Mouse (Mus musculus): Measurements from ENCODE around the gene Dnah1. TPM values are rescaled to one million over a fixed set of nuclear protein-coding genes. Genes with fewer than 3 reads are reported as not detected.

Dnah1 gene
- total and polyA plus RNA-seq, 3 experiments, result 0.04 to 0.11 TPM; not detected in 1

DNA sequence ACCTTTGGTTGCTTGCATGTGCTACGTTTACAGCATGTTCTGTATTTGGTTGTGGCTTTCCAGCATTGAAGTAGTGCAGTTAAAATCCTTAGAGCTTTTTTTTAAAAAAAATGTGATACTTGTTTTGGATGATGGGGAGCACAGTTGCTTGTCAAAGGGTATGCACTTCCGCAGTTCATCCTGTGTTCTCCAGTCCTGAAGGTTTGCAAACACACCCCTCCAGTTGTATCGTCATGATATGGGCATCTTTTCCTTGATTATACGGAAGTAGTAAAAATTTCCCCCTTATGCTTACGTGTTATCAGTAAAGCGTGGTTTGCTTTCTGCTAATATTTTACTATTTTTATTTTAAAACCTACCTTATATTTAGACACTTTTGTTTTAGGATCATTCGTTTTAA, 13.7 kb upstream of the Dnah1 start (continued):
- TF ChIP-seq KAT2A (conservative IDR thresholded peaks at IDR 0.05; ENCODE audit: low read depth, low read length), result 0 out of 2 replicates have a peak, but pooled peaks have one; percentile 39
- peak; percentile 94; the same call in 1 of the 2 replicates for TF ChIP-seq CHD1 (IDR thresholded peaks at IDR 0.05; ENCODE audit: low read depth, low read length)

- H3K27ac ChIP-seq (ENCODE audit: control insufficient read depth, low read depth, low read length), result peak within 1 kb of the TSS; percentile 55
- peaks cover 2 to 5% of the 10 kb centered on the region in 2 experiments; a peak in 1 of 4 replicates for H3K4me1 ChIP-seq (ENCODE audit: control insufficient read depth in 1 of 2, insufficient read depth in 2 of 2, low read length in 2 of 2)
- H3K9me3 ChIP-seq (replicated peaks; ENCODE audit: insufficient read depth, low read length), result no peaks in the 10 kb centered on the region
- H3K27me3 ChIP-seq (ENCODE audit: control insufficient read depth in 1 of 2, insufficient read depth in 2 of 2, low read length in 2 of 2), result no peaks in the 10 kb centered on the region
- peaks cover 18% of the 10 kb centered on the region for H3K79me2 ChIP-seq (ENCODE audit: control insufficient read depth, insufficient read depth, low read length, poor library complexity)
- H3K9ac ChIP-seq (ENCODE audit: control insufficient read depth, low read depth, low read length, poor library complexity, severe bottlenecking), result peak within 1 kb of the TSS; percentile 84
- peak; percentile 98 for DNase-seq (ENCODE audit: low read depth, low spot score)
- H3K4me3 ChIP-seq (ENCODE audit: control insufficient read depth in 1 of 2, insufficient read depth in 1 of 2, low read depth in 2 of 2, low read length in 2 of 2), result peak within 1 kb of the TSS; percentile 74 to 88
- H3K36me3 ChIP-seq (ENCODE audit: control insufficient read depth in 1 of 2, insufficient read depth in 2 of 2, low read length in 2 of 2), result peaks cover 8 to 9% of the 10 kb centered on the region in 2 experiments; a peak in 3 of 4 replicates
- no peak for TF ChIP-seq RAD21 (IDR thresholded peaks at IDR 0.05; ENCODE audit: low read depth, low read length)
- peak; percentile 84 for TF ChIP-seq USF1 (IDR thresholded peaks at IDR 0.05; ENCODE audit: low read depth, low read length)
- no peak for TF ChIP-seq GABPA (IDR thresholded peaks at IDR 0.05; ENCODE audit: low read depth, low read length)
- peak; percentile 87 for TF ChIP-seq ELF1 (IDR thresholded peaks at IDR 0.05; ENCODE audit: low read depth, low read length)
- TF ChIP-seq USF2 (IDR thresholded peaks at IDR 0.05; ENCODE audit: borderline replicate concordance in 1 of 2, insufficient read depth in 1 of 2, low read depth in 1 of 2, low read length in 2 of 2), result no peak
- 0 out of 2 replicates have a peak, but pooled peaks have one; percentile 19 for TF ChIP-seq CHD1 (IDR thresholded peaks at IDR 0.05; ENCODE audit: low read depth, low read length)
- no peak for TF ChIP-seq BHLHE40 (IDR thresholded peaks at IDR 0.05; ENCODE audit: borderline replicate concordance, low read depth, low read length)
- no peak for TF ChIP-seq EP300 (IDR thresholded peaks at IDR 0.05; ENCODE audit: low read depth in 1 of 2, low read length in 2 of 2)
- no peak for TF ChIP-seq GATA1 (IDR thresholded peaks at IDR 0.05; ENCODE audit: low read depth, low read length)
- TF ChIP-seq KAT2A (conservative IDR thresholded peaks at IDR 0.05; ENCODE audit: low read depth, low read length), result no peak
- TF ChIP-seq NRF1 (IDR thresholded peaks at IDR 0.05; ENCODE audit: insufficient read depth, low read depth, low read length, poor library complexity, severe bottlenecking), result peak; percentile 88
- TF ChIP-seq ZC3H11A (IDR thresholded peaks at IDR 0.05; ENCODE audit: low read depth, low read length), result no peak
- TF ChIP-seq TCF12 (IDR thresholded peaks at IDR 0.05; ENCODE audit: low read depth, low read length), result peak; percentile 53
- TF ChIP-seq NELFE (IDR thresholded peaks at IDR 0.05; ENCODE audit: low read depth, low read length), result peak; percentile 92
- TF ChIP-seq MAZ (IDR thresholded peaks at IDR 0.05; ENCODE audit: low read depth, low read length), result peak; percentile 95
- peak; percentile 66; the same call in 1 of the 2 replicates for TF ChIP-seq MXI1 (IDR thresholded peaks at IDR 0.05; ENCODE audit: low read depth, low read length)
- TF ChIP-seq JUND (IDR thresholded peaks at IDR 0.05; ENCODE audit: low read depth, low read length), result no peak
- no peak; the same call in 1 of the 2 replicates for TF ChIP-seq UBTF (IDR thresholded peaks at IDR 0.05; ENCODE audit: borderline replicate concordance, insufficient read depth, low read depth, low read length)
- no peak for TF ChIP-seq CTCF (IDR thresholded peaks at IDR 0.05 in 2 of 3, conservative IDR thresholded peaks at IDR 0.05 in 1 of 3; ENCODE audit: control insufficient read depth in 1 of 3, insufficient read depth in 1 of 3, low read depth in 2 of 3, low read length in 3 of 3, poor library complexity in 1 of 3, severe bottlenecking in 1 of 3)
- TF ChIP-seq TAL1 (IDR thresholded peaks at IDR 0.05; ENCODE audit: low read length), result no peak
- TF ChIP-seq MAFK (IDR thresholded peaks at IDR 0.05; ENCODE audit: borderline replicate concordance, low read depth, low read length), result no peak
- no peak for TF ChIP-seq SMC3 (IDR thresholded peaks at IDR 0.05; ENCODE audit: low read depth, low read length)
- TF ChIP-seq POLR2AphosphoS2 (IDR thresholded peaks at IDR 0.05; ENCODE audit: low read length), result peak; percentile 83; the same call in 1 of the 2 replicates
- TF ChIP-seq E2F4 (IDR thresholded peaks at IDR 0.05; ENCODE audit: borderline replicate concordance, low read depth, low read length), result no peak
- TF ChIP-seq MYB (IDR thresholded peaks at IDR 0.05; ENCODE audit: low read depth, low read length), result no peak
- TF ChIP-seq MEF2A (IDR thresholded peaks at IDR 0.05; ENCODE audit: extremely low read depth, insufficient replicate concordance, low read depth, low read length, poor library complexity, severe bottlenecking), result no peak
- no peak for TF ChIP-seq RCOR1 (IDR thresholded peaks at IDR 0.05; ENCODE audit: low read depth, low read length)
- TF ChIP-seq HCFC1 (IDR thresholded peaks at IDR 0.05; ENCODE audit: low read depth, low read length), result peak; percentile 62
- TF ChIP-seq SIN3A (IDR thresholded peaks at IDR 0.05; ENCODE audit: low read length), result peak; percentile 51
- no peak for TF ChIP-seq POLR2AphosphoS5 (IDR thresholded peaks at IDR 0.05; ENCODE audit: borderline replicate concordance, low read depth, low read length)
- no peak for TF ChIP-seq ZNF384 (IDR thresholded peaks at IDR 0.05; ENCODE audit: low read depth, low read length)
- no peak for TF ChIP-seq CHD2 (IDR thresholded peaks at IDR 0.05; ENCODE audit: low read length)
Observed at GRCm38 (mm10) chr14:31336369-31337155, 12.9 kb upstream of the Dnah1 start, which contains the start of gene Capn7. Gene Capn7, plus strand, starts transcription at chr14:31336638.
